Mouse (Mus musculus) kidney, adult 2 months (tissue): ENCODE measurements around the gene Dync1i2. TPM values are rescaled to one million over a fixed set of nuclear protein-coding genes. Genes with fewer than 3 reads are reported as not detected.

Experiments
- DNase-seq: peaks from one replicate; pipeline ENCODE4 v3.0.0; 2021
- H3K27ac ChIP-seq: fragments of 200-500 bp; 2 replicates; pipeline ENCODE4 v1.5.1; 2012; ENCODE audit warnings: low read depth, low read length, control low read depth, inconsistent platforms; ENCODE audit not compliant: insufficient read depth
- H3K27me3 ChIP-seq: fragments of 200-500 bp; replicated peaks from 2 replicates; pipeline ENCODE4 v1.6.1; 2012; ENCODE audit warnings: mild to moderate bottlenecking, moderate library complexity, low read length, inconsistent platforms; ENCODE audit not compliant: control insufficient read depth, insufficient read depth
- H3K36me3 ChIP-seq: fragments of 200-500 bp; 2 replicates; pipeline ENCODE4 v1.6.1; 2012; ENCODE audit warnings: mild to moderate bottlenecking, moderate library complexity, low read length, inconsistent platforms; ENCODE audit not compliant: control insufficient read depth, insufficient read depth
- H3K4me1 ChIP-seq: fragments of 200-500 bp; 2 replicates; pipeline ENCODE4 v1.6.1; 2011; ENCODE audit warnings: low read length; ENCODE audit not compliant: control insufficient read depth, insufficient read depth
- H3K4me3 ChIP-seq: fragments of 200-500 bp; 2 replicates; pipeline ENCODE4 v1.5.1; 2011; ENCODE audit warnings: mild to moderate bottlenecking, low read depth, low read length, control low read depth; ENCODE audit not compliant: insufficient read depth
- CTCF ChIP-seq: fragments of 200-500 bp; conservative IDR thresholded peaks from 2 replicates; pipeline ENCODE4 v1.5.1; 2011; ENCODE audit warnings: low read depth, mild to moderate bottlenecking, control low read depth, low read length, moderate library complexity, mixed read lengths; ENCODE audit not compliant: insufficient read depth, insufficient read length
- POLR2A ChIP-seq: fragments of 200-500 bp; IDR thresholded peaks from one replicate; pipeline ENCODE4 v1.6.1; 2011; ENCODE audit warnings: low read depth, low read length, control low read depth
- WGBS: fragments of 180-500 bp; shearing (Covaris S2); methylation state at CpG from one replicate; pipeline ENCODE4 v1.1.7; 2018; 5-methylcytosine and 5-hydroxymethylcytosine counted together
- polyA plus RNA-seq: library from polyadenylated mRNA; depleted of rRNA; stranded (reverse); fragments of >200 nt; gene quantifications from 2 replicates; pipeline ENCODE4 v1.2.3, GENCODE M21; 2012

The Dync1i2 gene
- polyA plus RNA-seq, 1 experiment: 28.8 TPM

DNA sequence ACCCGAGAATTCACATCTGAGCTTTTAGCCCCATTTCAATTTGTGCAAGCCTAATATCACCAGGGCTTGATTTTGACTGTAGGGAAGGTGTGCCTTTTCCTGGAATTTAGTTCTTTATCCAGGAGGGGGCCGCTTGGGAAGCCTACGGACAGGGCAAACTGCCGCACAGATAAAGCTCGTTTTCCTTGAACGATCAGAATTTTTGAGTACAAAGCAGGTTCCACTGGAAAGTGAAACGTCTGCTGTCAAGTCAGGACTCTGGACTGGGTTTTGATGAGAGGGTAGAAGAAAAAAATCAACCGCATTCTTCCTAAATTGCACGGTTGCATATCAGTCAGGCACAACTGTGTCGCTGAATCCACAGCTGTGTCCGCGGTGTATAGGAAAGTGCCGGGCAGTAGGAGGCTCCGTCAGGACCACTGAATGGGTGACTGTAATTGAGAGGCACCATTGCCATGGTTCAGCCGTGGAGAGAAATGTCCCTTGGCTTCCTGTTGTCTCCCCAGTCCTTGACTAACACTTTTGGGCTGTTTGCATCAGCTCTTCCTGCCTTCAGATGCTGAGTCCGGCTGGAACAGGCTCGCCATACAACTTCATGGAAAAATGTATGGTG is 19.2 kb upstream of the Dync1i2 start:
- H3K27me3 ChIP-seq: no peaks in the 10 kb centered on the region
- H3K4me3 ChIP-seq: no peak overlapping the region
- 49% methylated on average over 17 of the region's 17 CpGs for WGBS
- TF ChIP-seq CTCF: no peak
- no peak for TF ChIP-seq POLR2A
- H3K4me1 ChIP-seq: peaks cover 17% of the 10 kb centered on the region
- DNase-seq: no peak
- H3K36me3 ChIP-seq: no peaks in the 10 kb centered on the region
- no peak overlapping the region for H3K27ac ChIP-seq

DNA sequence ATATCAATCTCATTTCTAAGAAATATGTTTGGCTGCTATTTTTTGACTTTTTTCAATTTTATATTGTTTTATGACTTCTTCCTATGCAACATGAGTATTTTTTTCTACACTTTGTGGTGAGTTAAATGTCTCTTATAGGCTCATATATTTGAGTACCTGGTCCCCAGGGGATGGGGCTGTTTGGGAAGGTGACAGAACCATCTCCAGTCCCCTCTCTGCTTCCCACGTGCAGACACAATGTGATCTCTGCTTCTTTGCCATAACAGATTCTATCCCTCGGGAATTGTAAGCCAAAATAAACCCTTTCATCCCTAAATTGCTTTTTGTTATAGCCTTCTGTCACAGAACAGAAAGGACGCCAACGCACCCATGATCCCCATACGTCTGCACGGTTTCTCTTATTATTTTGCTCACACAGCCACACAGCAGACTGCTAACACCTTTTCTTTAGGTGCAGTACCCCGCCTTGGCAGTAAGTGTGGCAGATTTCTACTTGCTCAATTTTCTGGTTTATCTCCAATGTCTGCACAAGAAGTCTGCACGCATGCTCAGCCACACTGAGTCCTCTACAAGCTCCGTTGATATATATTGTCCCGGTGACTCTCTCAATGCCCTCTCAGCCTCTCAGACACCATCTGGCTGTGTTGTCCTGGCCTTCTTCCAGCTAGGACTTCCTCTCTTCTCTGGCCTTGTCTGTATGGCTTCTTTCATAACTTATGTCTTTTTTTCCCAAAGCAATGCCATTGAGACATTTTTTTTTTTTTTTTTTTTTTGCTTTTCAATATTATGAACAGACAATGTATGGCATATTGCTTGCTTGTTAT is 17.2 kb upstream of the Dync1i2 start:
- DNase-seq: no peak
- H3K36me3 ChIP-seq: no peaks in the 10 kb centered on the region
- 75% methylated on average over 10 of the region's 10 CpGs for WGBS

DNA sequence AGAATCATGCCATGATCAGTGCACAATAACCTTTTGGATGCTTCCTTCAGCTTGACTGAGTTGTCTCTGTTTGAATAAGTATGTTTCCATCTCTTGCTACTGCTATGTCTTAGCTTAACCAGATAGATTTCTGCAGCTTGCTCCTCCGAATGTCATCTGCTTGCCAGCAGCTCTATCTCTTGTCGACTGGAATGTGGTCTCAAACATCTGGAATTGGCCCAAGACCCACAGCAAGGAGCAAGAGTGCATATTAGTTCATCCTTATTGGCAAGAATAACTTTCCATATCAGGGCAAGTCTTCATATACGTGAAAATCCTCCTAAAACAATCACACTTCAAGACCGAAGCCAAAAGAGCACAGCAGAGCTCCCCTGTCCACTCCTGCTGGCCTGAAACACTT is 14.6 kb upstream of the Dync1i2 start:
- no peaks in the 10 kb centered on the region for H3K36me3 ChIP-seq
- no peak overlapping the region for H3K4me3 ChIP-seq
- no peak overlapping the region for H3K27ac ChIP-seq
- TF ChIP-seq CTCF (no peak), POLR2A (no peak)
- H3K27me3 ChIP-seq: no peaks in the 10 kb centered on the region
- 78% methylated on average over 4 of the region's 4 CpGs for WGBS
- no peaks in the 10 kb centered on the region; the same call in 1 of the 2 replicates for H3K4me1 ChIP-seq
- no peak for DNase-seq

More for the DNA sequence above, 17.2 kb upstream of the Dync1i2 start:
- no peak overlapping the region for H3K27ac ChIP-seq
- no peaks in the 10 kb centered on the region for H3K27me3 ChIP-seq
- no peak overlapping the region for H3K4me3 ChIP-seq
- TF ChIP-seq POLR2A (no peak), CTCF (no peak)
- peaks cover 8% of the 10 kb centered on the region; the same call in 1 of the 2 replicates for H3K4me1 ChIP-seq

DNA sequence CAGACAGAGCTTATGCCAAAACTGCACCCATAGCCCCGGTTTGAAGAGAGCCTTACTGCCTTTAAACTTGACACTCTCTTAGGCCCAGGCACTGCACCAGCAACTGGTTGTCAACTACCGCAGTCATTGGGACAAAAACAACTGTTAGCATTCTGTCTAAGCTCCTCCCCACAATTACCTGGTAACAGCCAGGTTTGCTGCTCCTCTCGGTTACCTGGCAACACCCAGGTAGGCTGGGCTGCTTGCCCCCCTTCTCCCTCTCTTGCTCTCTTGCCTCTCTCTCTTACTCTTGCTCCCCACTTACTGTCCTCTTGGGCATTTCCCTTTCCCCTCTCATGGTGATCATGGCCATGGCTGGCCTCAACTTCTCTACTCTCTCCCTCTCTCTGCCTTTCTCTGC is 12.6 kb upstream of the Dync1i2 start:
- no peaks in the 10 kb centered on the region for H3K36me3 ChIP-seq
- DNase-seq: peak; percentile 55
- no peak overlapping the region; the same call in 1 of the 2 replicates for H3K27ac ChIP-seq
- no peak overlapping the region for H3K4me3 ChIP-seq
- 57% methylated on average over 3 of the region's 3 CpGs for WGBS
- H3K27me3 ChIP-seq: no peaks in the 10 kb centered on the region
- TF ChIP-seq POLR2A (no peak), CTCF (no peak)
- H3K4me1 ChIP-seq: no peaks in the 10 kb centered on the region

DNA sequence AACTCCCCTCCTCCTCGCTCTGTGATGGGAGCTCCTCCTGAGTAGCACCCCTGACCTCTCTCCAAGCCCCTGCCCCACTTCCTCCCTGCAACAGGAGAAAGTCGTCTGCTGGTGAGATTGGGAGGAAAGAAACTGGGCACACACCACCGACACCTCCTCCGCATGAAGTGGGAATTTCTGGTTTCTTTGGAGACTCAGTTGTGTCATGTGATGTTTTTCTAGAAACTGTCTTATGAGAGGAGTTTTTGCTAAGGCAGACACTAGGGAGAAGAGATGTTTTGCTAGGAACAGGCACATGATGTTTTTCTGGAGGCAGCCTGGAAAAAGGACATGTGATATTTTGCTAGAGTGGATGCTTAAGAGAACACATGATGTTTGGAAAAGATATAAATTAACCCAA is 11.0 kb upstream of the Dync1i2 start:
- no peak for TF ChIP-seq POLR2A
- no peak for TF ChIP-seq CTCF
- Histone ChIP-seq H3K27me3 (no peaks in the 10 kb centered on the region), H3K4me3 (no peak overlapping the region), H3K27ac (no peak overlapping the region), H3K4me1 (no peaks in the 10 kb centered on the region), H3K36me3 (no peaks in the 10 kb centered on the region)
- DNase-seq: no peak
- WGBS: 64% methylated on average over 4 of the region's 4 CpGs

DNA sequence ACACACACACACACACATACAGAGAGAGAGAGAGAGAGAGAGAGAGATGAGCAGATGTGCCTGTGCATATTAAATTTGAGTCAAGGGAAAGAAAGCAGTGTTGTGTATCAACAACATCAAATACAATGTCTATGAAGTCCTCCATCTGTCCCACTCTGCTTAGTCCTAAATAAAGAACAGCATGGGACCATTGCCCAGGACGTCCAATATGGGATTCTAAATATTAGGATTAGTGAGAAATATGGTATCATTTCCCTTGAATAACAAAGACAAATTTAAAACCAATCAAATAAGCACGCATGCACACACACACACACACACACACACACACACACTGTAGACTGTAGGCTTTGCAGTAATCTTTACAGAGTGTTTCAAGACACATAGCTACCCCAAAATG is 9.6 kb upstream of the Dync1i2 start:
- no peak for TF ChIP-seq POLR2A
- no peak for TF ChIP-seq CTCF
- no peak for DNase-seq
- Histone ChIP-seq H3K4me1 (no peaks in the 10 kb centered on the region), H3K36me3 (no peaks in the 10 kb centered on the region), H3K27me3 (no peaks in the 10 kb centered on the region), H3K27ac (no peak overlapping the region), H3K4me3 (no peak overlapping the region)
- WGBS: 83% methylated on average over 2 of the region's 2 CpGs

DNA sequence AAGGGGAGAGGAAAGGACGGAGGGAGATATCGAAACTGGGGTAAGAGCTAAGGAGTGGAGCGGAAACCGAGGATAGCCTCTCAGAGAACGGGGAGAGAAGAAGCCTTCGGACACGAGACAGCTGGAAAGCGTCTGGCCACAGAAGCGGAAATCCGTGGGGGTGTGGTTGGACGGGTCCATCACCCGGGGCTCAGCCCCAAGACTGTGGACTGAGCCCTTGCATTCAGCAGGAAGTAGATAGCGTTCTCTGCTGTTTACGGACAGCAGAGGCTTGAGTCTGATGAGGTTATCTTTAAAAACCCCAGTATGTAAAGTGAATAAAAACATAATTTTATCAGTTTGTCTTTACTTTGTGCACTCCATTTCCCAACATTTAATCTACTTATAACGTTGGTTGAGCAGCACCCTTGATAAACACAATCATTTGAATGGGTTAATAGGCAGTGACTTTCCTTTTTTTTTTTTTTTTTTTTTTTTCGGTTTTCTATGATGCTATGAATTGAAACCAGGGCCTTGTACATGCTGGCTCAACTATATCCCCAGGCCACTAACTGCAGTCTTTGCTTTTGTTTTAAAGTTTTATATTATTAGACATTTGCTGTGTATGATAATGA is 7.6 kb upstream of the Dync1i2 start:
- Histone ChIP-seq H3K27ac (no peak overlapping the region), H3K4me3 (no peak overlapping the region), H3K4me1 (no peaks in the 10 kb centered on the region), H3K27me3 (no peaks in the 10 kb centered on the region), H3K36me3 (no peaks in the 10 kb centered on the region)
- DNase-seq: no peak
- no peak for TF ChIP-seq POLR2A
- TF ChIP-seq CTCF: no peak
- 56% methylated on average over 16 of the region's 16 CpGs for WGBS
